Mouse (Mus musculus) layer of hippocampus, adult 8-10 months (tissue): ENCODE measurements at regions not wholly inside any gene's neighbourhood (a gene's known extent, or its start where the extent isn't known, plus 50 kb on each side); places are given as distances from the start of the nearest gene placed in this dataset.

Experiments
- DNase-seq, 2 experiments: peaks; one replicate each; pipeline ENCODE4 v3.0.0; 2022; ENCODE audit warnings: low spot score in 2 of 2

- no peak for DNase-seq
Measured at GRCm38 (mm10) chr3:43339101-43339500, 1596.7 kb downstream of the D3Ertd751e start.

- DNase-seq = peak in 1 of 2 experiments; percentile 3
Measured at GRCm38 (mm10) chr3:43342928-43343327, 1600.5 kb downstream of the D3Ertd751e start.

GRCm38 (mm10) chr3:43352829-43353228 is 1610.4 kb downstream of the D3Ertd751e start:
- no peak for DNase-seq

- DNase-seq = no peak
Measured at GRCm38 (mm10) chr3:43358511-43358910, 1616.1 kb downstream of the D3Ertd751e start.

GRCm38 (mm10) chr3:43399893-43400292 is 1657.5 kb downstream of the D3Ertd751e start:
- no peak for DNase-seq

GRCm38 (mm10) chr3:43424886-43425285 is 1682.5 kb downstream of the D3Ertd751e start:
- no peak for DNase-seq

- no peak for DNase-seq
Measured at GRCm38 (mm10) chr3:43426672-43427071, 1684.3 kb downstream of the D3Ertd751e start.

- no peak for DNase-seq
Measured at GRCm38 (mm10) chr3:43461541-43462109, 1719.2 kb downstream of the D3Ertd751e start.
